Mouse (Mus musculus): Measurements from ENCODE around the gene Olfr1463. TPM values are rescaled to one million over a fixed set of nuclear protein-coding genes. Genes with fewer than 3 reads are reported as not detected.

Olfr1463 gene
- not detected for total RNA-seq (2021)
- long read RNA-seq, experiment 1 = 0 reads
- long read RNA-seq, experiment 2 = 0 reads

GRCm38 (mm10) chr19:13231028-13231427 lies at the start of gene Olfr1463:
Olfr1463 (plus strand) TSS chr19:13231328.
- no peak for DNase-seq
- Histone ChIP-seq H3K4me3 (no peak within 1 kb of the TSS), H3K27ac (no peak within 1 kb of the TSS)
- intact Hi-C loops (cut with DNase I) = no loop called here
- no peak for TF ChIP-seq CTCF (IDR thresholded peaks at IDR 0.05)

- intact Hi-C loops (cut with DNase I) = no loop called here
- no peak for TF ChIP-seq CTCF (IDR thresholded peaks at IDR 0.05)
- no peak within 1 kb of the TSS for H3K27ac ChIP-seq
- H3K4me3 ChIP-seq = no peak within 1 kb of the TSS
- no peak for DNase-seq
Observed at GRCm38 (mm10) chr19:13185434-13185833, 45.7 kb upstream of the Olfr1463 start, which contains the start of gene Olfr1462. Olfr1462 (plus strand) TSS chr19:13185734.

- no peak for TF ChIP-seq CTCF (IDR thresholded peaks at IDR 0.05)
- H3K27ac ChIP-seq = no peak overlapping the region
- DNase-seq = no peak
- no peak overlapping the region for H3K4me3 ChIP-seq
- intact Hi-C loops (cut with DNase I) = no loop called here
Observed at GRCm38 (mm10) chr19:13221666-13222065, 9.5 kb upstream of the Olfr1463 start.

Other genes with a start within 250 kb of the Olfr1463 start
- gene Olfr1451, start 236.3 kb upstream of the Olfr1463 start, total RNA-seq (2021) = not detected
- gene Olfr1453, start 203.0 kb upstream of the Olfr1463 start, total RNA-seq (2021) = not detected
- gene Olfr1454, start 170.7 kb upstream of the Olfr1463 start, total RNA-seq (2021) = not detected
- gene Olfr1457, start 133.4 kb upstream of the Olfr1463 start, total RNA-seq (2021) = not detected
- gene Olfr1458, start 124.6 kb upstream of the Olfr1463 start, total RNA-seq (2021) = not detected
- not detected for gene Olfr1459, start 81.8 kb upstream of the Olfr1463 start, total RNA-seq (2021)
- not detected for gene Olfr1461, start 68.3 kb upstream of the Olfr1463 start, total RNA-seq (2021)
- not detected for gene Olfr1462, start 45.6 kb upstream of the Olfr1463 start, total RNA-seq (2021)
- gene Olfr1465, start 84.2 kb downstream of the Olfr1463 start, total RNA-seq (2021) = not detected
- not detected for gene Olfr1466, start 107.5 kb downstream of the Olfr1463 start, total RNA-seq (2021)
- gene Olfr1467, start 130.9 kb downstream of the Olfr1463 start, total RNA-seq (2021) = not detected
- gene Olfr1469, start 176.5 kb downstream of the Olfr1463 start, total RNA-seq (2021) = not detected
- not detected for gene Olfr1471, start 212.1 kb downstream of the Olfr1463 start, total RNA-seq (2021)
- not detected for gene Olfr1472, start 224.8 kb downstream of the Olfr1463 start, total RNA-seq (2021)
- not detected for gene Olfr1474, start 238.2 kb downstream of the Olfr1463 start, total RNA-seq (2021)
- gene Olfr1475, start 248.9 kb downstream of the Olfr1463 start, total RNA-seq (2021) = not detected

All from gastrocnemius, adult 2 months (tissue).